Mouse (Mus musculus) liver, postnatal 0 days (tissue): Measurements from ENCODE around the gene Slc16a5. TPM values are rescaled to one million over a fixed set of nuclear protein-coding genes. Genes with fewer than 3 reads are reported as not detected.

Source experiments
- ATAC-seq: fragments of 200-750 bp; cut with Nextera tagmentation; 2 replicates; pipeline ENCODE4 v1.8.0; 2017; ENCODE audit warnings: mild to moderate bottlenecking, moderate library complexity
- DNase-seq: peaks from one replicate; pipeline ENCODE4 v3.0.0-alpha.2; 2016
- H3K27ac ChIP-seq: fragments of 300-500 bp; sonication (generic); 2 replicates; pipeline ENCODE4 v1.5.1; 2014; ENCODE audit warnings: antibody characterized with exemption, moderate library complexity, mild to moderate bottlenecking, low read depth
- H3K27me3 ChIP-seq: fragments of 300-500 bp; sonication (generic); 2 replicates; pipeline ENCODE4 v1.6.1; 2014; ENCODE audit warnings: low read length, control low read depth, mixed read lengths; ENCODE audit not compliant: insufficient read depth
- H3K36me3 ChIP-seq: fragments of 300-500 bp; sonication (generic); replicated peaks from 2 replicates; pipeline ENCODE4 v1.6.1; 2014; ENCODE audit warnings: mild to moderate bottlenecking, control low read depth, low read length, moderate library complexity, mixed read lengths; ENCODE audit not compliant: insufficient read depth
- H3K4me1 ChIP-seq: fragments of 300-500 bp; sonication (generic); 2 replicates; pipeline ENCODE4 v1.6.1; 2014; ENCODE audit warnings: antibody characterized with exemption, mild to moderate bottlenecking, control low read depth; ENCODE audit not compliant: insufficient read depth
- H3K4me2 ChIP-seq: fragments of 300-500 bp; sonication (generic); 2 replicates; pipeline ENCODE4 v1.6.1; 2014; ENCODE audit warnings: low read depth, mild to moderate bottlenecking, low read length, moderate library complexity, mixed read lengths
- H3K4me3 ChIP-seq: fragments of 300-500 bp; sonication (generic); 2 replicates; pipeline ENCODE4 v1.5.1; 2014; ENCODE audit warnings: low read depth, low read length
- H3K9ac ChIP-seq: fragments of 300-500 bp; sonication (generic); replicated peaks from 2 replicates; pipeline ENCODE4 v1.6.1; 2014; ENCODE audit warnings: mild to moderate bottlenecking, moderate library complexity
- H3K9me3 ChIP-seq: fragments of 300-500 bp; sonication (generic); 2 replicates; pipeline ENCODE4 v1.6.1; 2016; ENCODE audit warnings: mild to moderate bottlenecking, control low read depth, low read length, mixed read lengths
- CTCF ChIP-seq: sonication (generic); IDR thresholded peaks from 2 replicates; pipeline ENCODE4 v1.5.1; 2016; ENCODE audit warnings: antibody characterized with exemption, low read depth
- EP300 ChIP-seq: IDR thresholded peaks from 2 replicates; pipeline ENCODE4 v1.6.1; 2016; ENCODE audit warnings: antibody characterized with exemption, low read depth, mild to moderate bottlenecking
- WGBS: fragments of 180-500 bp; shearing (Covaris S2); extraction: QIAGEN DNeasy Blood & Tissue Kit; methylation state at CpG from one replicate; pipeline ENCODE4 v1.1.7; 2014; ENCODE audit not compliant: insufficient replicate concordance; 5-methylcytosine and 5-hydroxymethylcytosine counted together
- microRNA-seq: library from miRNA; unstranded; fragments of <30 nt; microRNA quantifications from one replicate; pipeline ENCODE4, GENCODE M21; 2016
- polyA plus RNA-seq: library from polyadenylated mRNA; unstranded; fragments of >200 nt; fragmentation: Nextera tagmentation; extraction: Ambion mirVana; gene quantifications from 2 replicates; pipeline ENCODE4 v1.2.1, GENCODE M21; 2015

The Slc16a5 gene
- polyA plus RNA-seq, 1 experiment from 2014 or later, result 10.4 TPM

DNA sequence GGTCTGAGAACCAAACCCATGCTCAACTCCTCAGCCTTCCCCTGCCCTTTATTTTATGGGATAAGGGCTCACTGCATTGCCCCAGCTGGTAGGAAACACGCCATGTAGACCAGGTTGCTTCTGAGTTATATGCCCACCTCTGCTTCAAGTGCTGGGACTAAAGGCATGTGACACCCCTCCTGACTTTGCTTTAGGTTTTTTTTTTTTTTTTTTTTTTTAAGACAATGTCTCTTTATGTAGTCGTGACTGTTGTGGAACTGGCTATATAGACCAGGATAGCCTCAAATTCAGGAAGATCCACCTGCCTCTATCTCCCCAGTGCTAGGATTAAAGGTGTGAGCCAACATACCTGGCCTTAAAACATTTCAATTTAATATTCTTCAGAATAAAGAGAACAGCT, 60.4 kb downstream of the Slc16a5 start:
- ATAC-seq, result no peak
- 74% methylated on average over 2 of the region's 2 CpGs for WGBS
- Histone ChIP-seq H3K4me1 (no peaks in the 10 kb centered on the region), H3K4me2 (no peak overlapping the region), H3K27ac (no peak overlapping the region), H3K4me3 (no peak overlapping the region), H3K9ac (no peak overlapping the region), H3K9me3 (no peaks in the 10 kb centered on the region), H3K27me3 (no peaks in the 10 kb centered on the region), H3K36me3 (peaks cover 37% of the 10 kb centered on the region)
- no peak for DNase-seq
- no peak for TF ChIP-seq CTCF
- no peak for TF ChIP-seq EP300

Small RNAs within 50 kb of the gene (microRNA-seq; reads per million reads assigned to microRNA genes)
- gene Mir3968, result not detected

Other genes with a start within 250 kb of the Slc16a5 start
- gene Grin2c, start 195.2 kb upstream of the Slc16a5 start, polyA plus RNA-seq, result 0.04 and 0.09 TPM in 2 replicates
- gene Fdxr, start 185.4 kb upstream of the Slc16a5 start, polyA plus RNA-seq, result 7.0 and 7.3 TPM in 2 replicates
- gene Fads6, start 164.8 kb upstream of the Slc16a5 start, polyA plus RNA-seq, result 4.6 and 4.9 TPM in 2 replicates
- gene Otop2, start 155.3 kb upstream of the Slc16a5 start, polyA plus RNA-seq, result not detected in 2 replicates
- gene Ush1g, start 140.4 kb upstream of the Slc16a5 start, polyA plus RNA-seq, result 0.29 and 0.46 TPM in 2 replicates
- not detected in 2 replicates for gene Otop3, start 127.7 kb upstream of the Slc16a5 start, polyA plus RNA-seq
- 1.1 and 1.2 TPM in 2 replicates for gene Hid1, start 94.7 kb upstream of the Slc16a5 start, polyA plus RNA-seq
- 1.3 and 1.5 TPM in 2 replicates for gene Cdr2l, start 80.6 kb upstream of the Slc16a5 start, polyA plus RNA-seq
- gene Mrpl58, start 58.7 kb upstream of the Slc16a5 start, polyA plus RNA-seq, result 88.0 and 91.6 TPM in 2 replicates
- gene Atp5h, start 42.5 kb upstream of the Slc16a5 start, polyA plus RNA-seq, result 857 and 872 TPM in 2 replicates
- 5.4 and 6.3 TPM in 2 replicates for gene Kctd2, start 42.3 kb upstream of the Slc16a5 start, polyA plus RNA-seq
- 2.1 and 2.8 TPM in 2 replicates for gene Trim80, start 21.9 kb upstream of the Slc16a5 start, polyA plus RNA-seq
- gene Armc7, start 13.2 kb downstream of the Slc16a5 start, polyA plus RNA-seq, result 2.9 and 3.9 TPM in 2 replicates
- 46.5 and 48.3 TPM in 2 replicates for gene Nt5c, start 29.4 kb downstream of the Slc16a5 start, polyA plus RNA-seq
- gene Jpt1, start 51.9 kb downstream of the Slc16a5 start, polyA plus RNA-seq, result 114 and 117 TPM in 2 replicates
- 281 and 283 TPM in 2 replicates for gene Sumo2, start 73.8 kb downstream of the Slc16a5 start, polyA plus RNA-seq
- 41.8 and 46.0 TPM in 2 replicates for gene Nup85, start 102.0 kb downstream of the Slc16a5 start, polyA plus RNA-seq
- gene Mrps7, start 141.5 kb downstream of the Slc16a5 start, polyA plus RNA-seq, result 46.4 and 48.9 TPM in 2 replicates
- 3.0 and 3.5 TPM in 2 replicates for gene Gga3, start 141.6 kb downstream of the Slc16a5 start, polyA plus RNA-seq
- gene Mif4gd, start 150.5 kb downstream of the Slc16a5 start, polyA plus RNA-seq, result 37.9 and 39.9 TPM in 2 replicates
- gene Slc25a19, start 165.8 kb downstream of the Slc16a5 start, polyA plus RNA-seq, result 6.1 and 6.9 TPM in 2 replicates
- gene Grb2, start 246.1 kb downstream of the Slc16a5 start, polyA plus RNA-seq, result 40.4 and 45.6 TPM in 2 replicates